In genomic region chr6:92184178-92184577, GRCm38 (mm10) we compare ENCODE assay signal across 8 mouse cellular contexts. TPM values are rescaled to one million over a fixed set of nuclear protein-coding genes. Genes with fewer than 3 reads are reported as not detected.
DNase-seq lines count a peak whose midpoint lies in the region; ATAC-seq and TF ChIP-seq lines count a peak whose summit lies in the region.

No protein-coding gene starts in this region.

- peak overlapping the region; percentile 87 for H3K4me2 ChIP-seq in liver, embryonic 12.5 days
- H3K4me2 ChIP-seq in stomach, embryonic 14.5 days (replicated peaks; ENCODE audit: low read depth, low read length): peak overlapping the region; percentile 72

- whole genome bisulfite sequencing in lung, adult 2 months: 2% methylated on average over 10 of the region's 10 CpGs
- 3% methylated on average over 10 of the region's 10 CpGs for WGBS in bone marrow, adult 2 months
- WGBS in liver, embryonic 12.5 days (ENCODE audit: insufficient replicate concordance): 4% methylated on average over 10 of the region's 10 CpGs
- 4% methylated on average over 10 of the region's 10 CpGs for WGBS in stomach, embryonic 14.5 days

- no peaks in the 10 kb centered on the region for H3K9me3 ChIP-seq in liver, embryonic 12.5 days (replicated peaks)
- no peaks in the 10 kb centered on the region; the same call in 1 of the 2 replicates for H3K9me3 ChIP-seq in stomach, embryonic 14.5 days (ENCODE audit: control insufficient read depth, low read depth, low read length)

- no peak overlapping the region for H3K27ac ChIP-seq in bone marrow, adult 2 months (ENCODE audit: control insufficient read depth, insufficient read depth, low read depth, low read length, poor library complexity)
- H3K27ac ChIP-seq in liver, embryonic 12.5 days: peak overlapping the region; percentile 55; the same call in 1 of the 2 replicates
- peak overlapping the region; percentile 3; the same call in 1 of the 2 replicates for H3K27ac ChIP-seq in stomach, embryonic 14.5 days (ENCODE audit: low read length)

- H3K4me1 ChIP-seq in lung, adult 2 months (ENCODE audit: control insufficient read depth, insufficient read depth, low read length): no peaks in the 10 kb centered on the region
- peaks cover 2% of the 10 kb centered on the region for H3K4me1 ChIP-seq in bone marrow, adult 2 months (ENCODE audit: control insufficient read depth, insufficient read depth, low read length)
- H3K4me1 ChIP-seq in liver, embryonic 12.5 days: peaks cover 39% of the 10 kb centered on the region
- H3K4me1 ChIP-seq in stomach, embryonic 14.5 days (ENCODE audit: control insufficient read depth, insufficient read depth, low read length): peaks cover 10% of the 10 kb centered on the region; the same call in 1 of the 2 replicates

- TF ChIP-seq CTCF in lung, adult 2 months (IDR thresholded peaks at IDR 0.05; ENCODE audit: insufficient read depth, low read length): 0 out of 2 replicates have a peak, but pooled peaks have one; percentile 3
- no peak for TF ChIP-seq CTCF in bone marrow, adult 2 months (IDR thresholded peaks at IDR 0.05; ENCODE audit: control insufficient read depth, insufficient read depth, low read length)

- peak overlapping the region; percentile 83 for H3K9ac ChIP-seq in liver, embryonic 12.5 days
- H3K9ac ChIP-seq in stomach, embryonic 14.5 days (replicated peaks; ENCODE audit: low read depth, low read length): peak overlapping the region; percentile 60; the same call in 1 of the 2 replicates

- no peak for TF ChIP-seq POLR2A in lung, adult 2 months (IDR thresholded peaks at IDR 0.05; ENCODE audit: borderline replicate concordance, extremely low read depth, low read depth, low read length)
- TF ChIP-seq POLR2A in bone marrow, adult 2 months (IDR thresholded peaks at IDR 0.05; ENCODE audit: borderline replicate concordance, control insufficient read depth, low read depth, low read length): no peak

- no peak for DNase-seq in lung, adult 2 months
- DNase-seq in lung, adult 18-20 months: no peak
- DNase-seq in layer of hippocampus, adult 8-10 months (ENCODE audit: low spot score in 2 of 2): no peak
- DNase-seq in gastrocnemius, adult 8-10 months (ENCODE audit: low spot score in 2 of 2): no peak

- ATAC-seq in granulocyte monocyte progenitor cell, adult 5-6 weeks (replicated peaks; ENCODE audit: poor library complexity, severe bottlenecking): peak; percentile 41
- peak; percentile 58 for ATAC-seq in liver, embryonic 12.5 days
- ATAC-seq in stomach, embryonic 14.5 days (ENCODE audit: insufficient number of reproducible peaks, insufficient read depth, low FRiP score, low read depth): peak; percentile 47; the same call in 1 of the 2 replicates

- peak overlapping the region; percentile 54 for H3K4me3 ChIP-seq in lung, adult 2 months (replicated peaks; ENCODE audit: extremely low read depth, low read depth, low read length)
- H3K4me3 ChIP-seq in bone marrow, adult 2 months (replicated peaks; ENCODE audit: control insufficient read depth, low read depth, low read length): peak overlapping the region; percentile 100
- H3K4me3 ChIP-seq in liver, embryonic 12.5 days: peak overlapping the region; percentile 88
- peak overlapping the region; percentile 79 for H3K4me3 ChIP-seq in stomach, embryonic 14.5 days (ENCODE audit: low read depth, low read length)

- no peaks in the 10 kb centered on the region for H3K27me3 ChIP-seq in liver, embryonic 12.5 days (replicated peaks)
- no peaks in the 10 kb centered on the region for H3K27me3 ChIP-seq in stomach, embryonic 14.5 days (ENCODE audit: control insufficient read depth, insufficient read depth, low read length)

- peaks cover 53% of the 10 kb centered on the region for H3K36me3 ChIP-seq in liver, embryonic 12.5 days
- peaks cover 7% of the 10 kb centered on the region for H3K36me3 ChIP-seq in stomach, embryonic 14.5 days (ENCODE audit: control insufficient read depth, insufficient read depth, low read length)

RNA-seq across cellular contexts. Expression of gene Mrps25, which starts 0.3 kb away (rescaled TPM):
- 5.6 and 6.2 TPM in 2 replicates for polyA plus RNA-seq in lung, adult 2 months (2012; rRNA removed)
- 42.3 and 63.3 TPM in 2 replicates for polyA plus RNA-seq in bone marrow, adult 2 months (2011; ENCODE audit: insufficient read depth, insufficient read length, low replicate concordance, missing spikeins)
- total RNA-seq in granulocyte monocyte progenitor cell, adult 5-6 weeks (2014; fragmentation: Nextera tagmentation): 50.3 and 76.0 TPM in 2 replicates
- total RNA-seq in granulocyte monocyte progenitor cell, adult 5-6 weeks (2017): 55.0 and 86.6 TPM in 2 replicates
- polyA plus RNA-seq in liver, embryonic 12.5 days (2016; fragmentation: Nextera tagmentation; extraction: Ambion mirVana): 69.3 and 70.5 TPM in 2 replicates
- 74.0 and 80.3 TPM in 2 replicates for polyA plus RNA-seq in stomach, embryonic 14.5 days (2014; fragmentation: Nextera tagmentation; extraction: Ambion mirVana)
- total RNA-seq in layer of hippocampus, adult 8-10 months (2022): 10 to 100 TPM; 39.0 to 53.9 (median 47.7) TPM
- 10 to 100 TPM; 30.4 to 36.8 (median 36.1) TPM for total RNA-seq in gastrocnemius, adult 8-10 months (2022)

RNA-seq across cellular contexts. Expression of gene Rbsn, which starts 30.5 kb away (rescaled TPM):
- 9.7 and 13.3 TPM in 2 replicates for polyA plus RNA-seq in lung, adult 2 months (2012; rRNA removed)
- 7.7 and 8.5 TPM in 2 replicates for polyA plus RNA-seq in bone marrow, adult 2 months (2011; ENCODE audit: insufficient read depth, insufficient read length, low replicate concordance, missing spikeins)
- total RNA-seq in granulocyte monocyte progenitor cell, adult 5-6 weeks (2014; fragmentation: Nextera tagmentation): 13.2 and 23.1 TPM in 2 replicates
- total RNA-seq in granulocyte monocyte progenitor cell, adult 5-6 weeks (2017): 18.9 and 19.4 TPM in 2 replicates
- polyA plus RNA-seq in liver, embryonic 12.5 days (2016; fragmentation: Nextera tagmentation; extraction: Ambion mirVana): 12.2 and 12.4 TPM in 2 replicates
- 18.0 and 22.9 TPM in 2 replicates for polyA plus RNA-seq in stomach, embryonic 14.5 days (2014; fragmentation: Nextera tagmentation; extraction: Ambion mirVana)
- total RNA-seq in layer of hippocampus, adult 8-10 months (2022): 10 to 100 TPM; 38.5 to 42.1 (median 39.7) TPM
- total RNA-seq in gastrocnemius, adult 8-10 months (2022): 10 to 100 TPM in 3 of 4 experiments, 1 to 10 TPM in 1; 9.5 to 13.4 (median 11.3) TPM
